ENCODE assay signal across 8 mouse cellular contexts in the genomic region with DNA sequence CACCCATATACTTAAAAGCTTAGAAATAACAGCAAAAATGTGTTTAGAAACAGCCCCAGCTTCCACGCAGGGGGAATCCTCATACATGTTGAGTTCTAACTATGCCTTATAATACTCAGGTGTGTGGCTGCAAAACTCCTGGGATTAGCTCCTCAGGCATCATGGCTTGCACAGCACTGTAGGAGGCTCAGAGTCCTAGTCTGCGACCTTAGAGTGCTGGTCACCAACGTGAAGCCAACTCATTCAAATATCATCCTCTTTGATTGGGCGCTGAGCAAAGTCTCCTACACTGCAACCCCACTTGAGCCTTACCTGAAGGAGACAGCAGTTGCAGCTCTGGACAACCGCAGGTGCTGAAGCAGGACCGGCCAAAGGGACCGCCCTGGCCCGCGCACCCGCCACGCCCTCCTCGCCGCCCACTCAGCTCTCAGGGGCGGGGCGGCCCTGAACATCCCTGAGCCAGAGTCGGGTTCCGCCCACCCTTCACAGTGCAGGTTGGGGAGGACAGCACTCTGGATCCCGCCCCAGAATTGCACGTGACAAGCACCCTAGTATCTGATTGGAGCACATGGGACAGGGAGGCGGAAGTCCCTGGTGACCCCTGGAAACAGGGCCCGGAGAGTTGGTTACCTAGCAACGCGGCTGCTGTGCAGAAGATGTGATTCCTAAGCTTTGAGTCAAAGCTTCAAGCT.
DNase-seq lines count a peak whose midpoint lies in the region.

No protein-coding gene starts in this region.

- DNase-seq in adrenal gland, adult 18-20 months (ENCODE audit: low spot score in 2 of 2) = peak; percentile 52 to 61
- DNase-seq in embryo, embryonic 10.5 days (ENCODE audit: low spot score) = peak; percentile 97
- peak; percentile 82 for DNase-seq in gastrocnemius, postnatal 14 days
- peak; percentile 66 for DNase-seq in hindlimb bud, embryonic 11.5 days (ENCODE audit: extremely low spot score, low read depth, low spot score)
- DNase-seq in left cerebral cortex, adult 18-20 months (ENCODE audit: low spot score in 2 of 2) = peak; percentile 93 to 96
- DNase-seq in lung, postnatal 25 days (ENCODE audit: low spot score) = peak; percentile 71
- peak; percentile 91 for DNase-seq in retina, postnatal 7 days (ENCODE audit: low read depth, low spot score)
- DNase-seq in urinary bladder, adult 2 months (ENCODE audit: low spot score) = peak; percentile 41

- intact Hi-C loops in gastrocnemius, postnatal 14 days (cut with DNase I; ENCODE audit: low total_unique reads) = no loop called here

Comparison
In these comparisons a context has a peak if more than half of its experiments do, and no peak if none do; other contexts are left out.
1. Peak in every context shown above with its lines: DNase-seq.
2. DNase-seq: peak in every context shown above with its lines; median percentile 97 in embryo, embryonic 10.5 days; 94 in left cerebral cortex, adult 18-20 months; 91 in retina, postnatal 7 days; 82 in gastrocnemius, postnatal 14 days; 71 in lung, postnatal 25 days; 66 in hindlimb bud, embryonic 11.5 days; 56 in adrenal gland, adult 18-20 months; 41 in urinary bladder, adult 2 months.